Mouse (Mus musculus) erythroblast, adult 5-6 weeks (primary cell): ENCODE data around the gene Fkbp8. TPM values are rescaled to one million over a fixed set of nuclear protein-coding genes. Genes with fewer than 3 reads are reported as not detected.

ENCODE experiments used
- ATAC-seq: replicated peaks from 2 replicates; pipeline ENCODE4 v1.8.0; 2016; ENCODE audit warnings: moderate number of reproducible peaks, mild to moderate bottlenecking, moderate TSS enrichment, inconsistent platforms; ENCODE audit not compliant: poor library complexity, low FRiP score, severe bottlenecking
- total RNA-seq, 2 experiments: library from RNA; stranded (forward) in 1 of 2; stranded (reverse) in 1 of 2; fragments of 150-400 nt in 1 of 2; fragments of 200-764, 138-1000 nt in 1 of 2; gene quantifications; 2 replicates each; pipeline versions ENCODE4 v1.2.3 to v1.2.4; 2015 to 2017; ENCODE audit warnings: low replicate concordance in 2 of 2

Gene Fkbp8
- total RNA-seq, 2 experiments from 2014 or later, result 27.1 to 53.5 TPM

DNA sequence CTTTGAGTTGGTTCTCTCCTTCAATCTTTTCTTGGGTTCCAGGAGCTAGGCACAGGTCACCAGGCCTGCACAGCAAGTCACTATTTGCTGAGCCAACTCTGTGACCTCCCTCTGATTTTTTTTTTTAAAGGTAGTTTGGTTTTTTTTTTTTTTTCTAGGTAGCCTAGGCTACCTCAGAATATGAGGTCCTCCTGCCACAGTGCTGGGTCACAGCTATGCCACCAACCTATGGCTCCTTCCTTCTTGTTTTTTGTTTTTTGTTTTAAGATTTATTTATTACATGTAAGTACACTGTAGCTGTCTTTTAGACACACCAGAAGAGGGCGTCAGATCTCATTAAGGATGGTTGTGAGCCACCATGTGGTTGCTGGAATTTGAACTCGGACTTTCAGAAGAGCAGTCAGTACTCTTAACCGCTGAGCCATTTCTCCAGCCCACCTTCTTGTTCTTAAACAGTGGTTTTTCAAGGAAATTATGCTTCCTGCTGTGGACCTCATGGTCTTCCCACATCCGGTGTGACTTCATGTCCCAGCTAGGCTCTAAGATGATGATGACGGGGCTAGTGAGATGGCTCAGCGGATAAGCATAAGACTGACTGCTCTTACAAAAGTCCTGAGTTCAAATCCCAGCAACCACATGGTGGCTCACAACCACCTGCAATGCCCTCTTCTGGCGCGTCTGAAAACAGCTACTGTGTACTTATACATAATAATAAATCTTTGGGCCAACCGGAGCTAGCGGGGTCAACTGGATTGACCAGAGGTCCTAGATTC lies 22.1 kb downstream of the Fkbp8 start:
- ATAC-seq, result no peak

DNA sequence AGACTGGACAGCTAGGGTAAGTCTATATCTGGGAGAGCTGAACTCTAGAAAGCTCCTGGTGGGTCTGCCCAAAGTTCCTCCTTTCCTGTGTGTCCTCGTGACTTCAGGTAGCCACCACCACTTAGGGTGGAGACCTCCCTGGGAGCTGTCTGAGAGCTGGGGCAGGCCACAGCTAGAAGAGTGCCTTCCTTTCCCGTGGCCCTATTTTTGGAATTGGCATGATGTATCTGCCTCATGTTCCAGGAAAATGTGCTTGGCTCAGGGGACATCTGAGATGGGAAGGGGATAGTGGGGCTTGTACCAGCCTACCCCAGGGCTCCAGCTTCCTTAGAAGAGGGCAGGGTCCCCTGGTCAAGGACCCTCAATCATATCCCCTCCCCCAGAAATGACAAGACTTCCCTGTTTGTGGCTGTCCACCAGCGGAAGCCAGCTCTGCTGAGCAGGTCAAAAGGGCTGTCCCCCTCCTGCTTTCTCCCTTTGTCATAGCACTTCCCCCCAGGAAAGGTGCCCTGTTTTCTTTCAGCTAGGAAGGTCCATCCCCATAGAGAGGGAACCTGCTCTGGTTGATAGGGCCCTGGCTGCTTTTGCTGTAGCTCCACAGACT lies 24.1 kb downstream of the Fkbp8 start:
- ATAC-seq, result no peak

DNA sequence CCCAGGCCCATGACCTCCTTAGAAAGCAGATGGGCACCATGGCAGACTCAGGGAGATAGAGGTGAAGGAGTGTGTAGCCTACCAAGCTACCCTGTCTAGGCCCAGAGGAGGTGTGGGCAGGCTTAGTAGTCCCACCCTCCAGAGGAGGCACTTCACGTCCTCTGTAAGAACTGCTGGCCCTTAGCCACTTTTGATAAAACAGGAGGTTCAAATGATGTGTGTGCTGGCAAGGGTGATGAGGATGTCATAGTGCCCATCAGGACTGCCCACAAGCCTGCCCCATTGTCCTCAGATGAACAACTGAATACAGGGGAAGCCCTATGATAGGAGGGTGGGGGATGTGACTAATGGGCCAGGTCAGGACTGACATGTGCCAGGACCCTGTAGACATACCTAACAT lies 25.3 kb downstream of the Fkbp8 start:
- no peak for ATAC-seq

DNA sequence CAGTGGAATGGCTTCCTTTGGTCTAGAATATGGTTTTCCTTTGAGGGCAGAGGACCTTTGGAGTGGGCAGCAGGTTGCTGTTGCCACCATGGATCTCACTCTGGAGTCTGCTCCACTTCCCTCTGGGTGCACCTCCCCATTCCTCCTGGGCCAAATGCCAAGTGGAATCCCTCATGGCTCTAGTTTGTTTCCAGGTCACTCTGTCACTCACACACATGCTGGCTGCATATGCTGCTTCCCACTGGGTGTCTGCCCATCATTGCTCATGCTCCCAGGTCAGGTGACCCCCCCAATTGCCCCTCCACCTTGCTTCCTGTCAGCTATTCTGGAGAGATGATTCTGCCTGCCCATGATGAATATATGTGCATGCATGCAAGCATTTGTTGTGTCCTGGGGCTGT lies 26.2 kb downstream of the Fkbp8 start:
- no peak for ATAC-seq

DNA sequence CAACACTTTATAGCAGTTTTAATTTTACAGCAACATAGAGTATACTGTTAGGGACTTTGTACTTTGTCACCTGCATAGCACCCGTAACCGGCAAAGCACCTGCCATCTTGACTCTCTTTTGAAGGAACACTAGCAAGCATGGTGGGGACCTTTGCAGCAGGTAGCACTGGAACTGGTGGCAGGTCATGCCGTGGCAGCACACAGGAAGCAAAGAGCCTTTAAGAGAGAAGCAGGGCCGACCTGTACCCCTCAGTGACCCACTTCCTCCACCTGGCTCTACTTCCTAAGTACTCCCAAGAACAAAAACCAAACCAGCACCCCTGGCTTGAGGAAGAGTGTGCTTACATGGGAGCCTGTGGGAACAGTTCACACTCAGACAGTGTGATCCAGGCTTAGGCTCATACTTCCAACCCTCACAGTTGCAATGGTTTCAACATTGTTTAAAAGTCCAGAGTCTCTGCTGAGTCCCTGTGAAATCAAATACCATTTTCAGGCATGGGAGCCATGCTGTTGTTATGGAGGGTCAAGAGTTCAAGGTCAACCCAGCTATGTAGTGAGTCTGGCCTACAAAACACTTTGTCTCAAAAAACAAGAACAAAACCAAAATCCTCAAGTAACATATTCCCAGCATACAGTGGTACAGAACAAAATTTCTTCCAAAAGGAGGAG lies 27.7 kb downstream of the Fkbp8 start:
- ATAC-seq, result no peak

DNA sequence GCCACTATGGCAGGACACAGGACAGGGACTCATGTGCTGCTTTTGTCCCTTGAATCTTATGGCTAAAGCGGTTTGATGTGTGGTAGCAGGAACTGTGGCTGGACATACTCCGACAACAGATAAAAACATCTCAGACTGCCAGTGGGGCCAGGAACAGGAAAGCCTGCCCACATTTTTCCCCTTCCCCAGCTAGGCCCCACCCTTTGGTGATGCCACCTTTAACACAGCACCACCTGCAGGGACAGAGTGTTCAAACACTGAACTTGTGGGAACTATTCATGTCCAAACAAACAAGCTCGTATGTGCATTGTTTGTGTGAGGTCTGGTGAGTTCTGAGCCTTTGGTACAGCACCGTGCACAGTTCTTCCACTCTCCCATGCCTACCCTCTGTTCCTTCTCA lies 30.8 kb downstream of the Fkbp8 start:
- no peak for ATAC-seq

DNA sequence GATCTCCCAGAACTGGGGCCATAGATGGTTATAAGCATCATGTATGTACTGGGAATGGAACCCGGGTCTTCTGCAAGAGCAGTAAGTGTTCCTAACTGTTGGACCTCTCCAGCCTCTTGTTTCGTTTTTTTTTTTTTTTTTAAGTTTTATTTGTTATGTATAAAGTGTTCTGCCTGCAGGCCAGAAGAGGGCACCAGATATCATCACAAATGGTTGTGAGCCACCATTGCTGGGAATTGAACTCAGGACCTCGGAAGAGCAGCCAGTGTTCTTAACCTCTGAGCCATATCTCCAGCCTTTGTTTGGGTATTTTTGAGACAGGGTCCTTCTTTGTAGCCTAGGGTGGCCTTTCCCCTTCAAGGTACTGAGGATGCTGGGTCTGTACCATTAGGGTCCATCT lies 31.5 kb downstream of the Fkbp8 start:
- ATAC-seq, result no peak

DNA sequence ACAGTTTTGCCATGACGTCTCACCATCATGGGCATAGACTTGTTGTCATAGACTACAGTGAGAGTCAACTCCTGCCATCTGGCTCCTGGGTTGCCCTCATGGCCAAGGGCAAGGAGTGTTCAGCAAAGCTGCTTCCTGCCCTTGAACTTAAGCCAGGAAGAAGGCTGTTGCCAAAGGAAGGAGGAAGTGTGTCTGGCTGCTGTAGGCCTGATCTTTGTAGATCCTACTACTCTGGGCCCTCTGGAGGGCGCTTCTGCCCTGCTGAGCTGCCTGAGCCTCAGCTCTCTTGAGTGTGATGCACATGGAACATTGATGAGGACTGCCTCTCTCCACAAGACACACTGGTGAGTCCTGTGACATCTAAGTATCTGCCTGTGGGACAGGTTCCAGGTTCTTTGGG lies 32.6 kb downstream of the Fkbp8 start:
- ATAC-seq, result no peak

DNA sequence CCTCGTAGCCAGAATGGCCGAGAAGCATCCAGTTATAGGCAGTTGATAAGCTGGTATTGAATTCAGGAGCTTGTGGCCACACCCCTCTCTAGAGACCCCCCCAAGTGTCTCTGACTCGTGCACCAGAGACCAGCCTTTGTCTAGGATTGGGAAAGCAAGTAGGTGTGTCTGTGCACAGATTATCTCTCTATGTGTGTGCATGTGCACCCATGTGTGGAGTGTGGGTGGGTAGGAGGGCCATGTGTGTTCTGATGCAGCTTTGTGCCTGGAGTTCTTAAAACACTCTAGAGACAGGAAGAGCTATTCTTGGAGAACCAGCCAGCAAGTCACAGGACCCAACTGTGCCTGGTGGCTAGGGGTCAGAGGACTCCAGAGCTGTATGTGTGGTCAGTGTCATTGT lies 33.0 kb downstream of the Fkbp8 start:
- no peak for ATAC-seq

DNA sequence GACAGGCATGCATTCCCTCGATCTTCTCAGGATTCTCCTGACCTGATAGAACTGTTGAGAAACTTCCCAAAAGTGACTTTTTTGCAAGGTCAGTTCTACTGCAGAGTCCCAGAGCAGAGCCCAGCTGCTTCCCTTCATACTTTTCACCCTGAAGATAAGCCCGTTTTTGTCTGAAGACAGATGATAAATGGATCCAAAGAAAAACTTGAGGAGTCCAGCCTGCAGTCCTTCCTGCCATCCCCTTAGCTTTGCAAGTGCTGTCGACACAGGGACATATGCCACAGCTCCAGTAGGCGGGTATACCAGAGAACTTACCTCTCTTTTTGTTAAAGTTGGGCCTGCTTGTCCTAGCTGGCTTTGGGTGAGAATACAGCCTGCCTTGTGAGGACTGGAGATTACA lies 33.8 kb downstream of the Fkbp8 start:
- ATAC-seq, result no peak

DNA sequence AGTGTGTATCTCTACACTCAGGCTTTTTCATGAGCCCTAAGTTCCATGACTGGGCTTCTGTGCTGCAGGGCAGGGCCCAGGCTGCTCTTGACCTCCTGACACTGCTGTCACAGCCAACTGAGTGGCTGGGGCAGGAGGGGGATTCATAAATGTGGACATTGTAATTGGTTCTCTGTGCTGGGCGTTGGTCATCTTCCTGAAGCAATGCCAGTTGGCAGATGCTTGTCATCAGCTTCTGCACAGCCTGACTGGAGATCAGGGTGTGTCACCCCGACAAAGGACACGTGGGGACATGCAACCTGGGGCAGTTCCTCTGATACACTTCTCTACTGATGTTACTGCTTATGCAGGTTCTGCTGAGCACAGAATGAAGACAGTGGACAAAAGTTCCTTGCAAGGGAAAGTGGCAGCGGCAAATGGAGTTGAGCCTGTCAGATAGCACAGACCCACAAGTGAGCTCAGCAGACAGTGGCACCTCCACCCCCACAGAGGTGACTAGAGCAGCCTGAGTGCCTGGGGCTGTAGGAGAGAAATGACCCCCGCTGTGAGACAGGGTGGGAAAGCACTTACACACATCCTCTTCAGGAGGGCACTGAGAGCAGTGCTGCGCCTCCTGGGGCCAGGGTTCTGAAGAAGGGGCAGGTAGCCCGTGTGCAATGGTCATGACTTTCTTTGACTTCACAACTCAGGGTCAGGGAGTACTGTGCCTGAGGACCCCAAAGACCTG lies 34.4 kb downstream of the Fkbp8 start:
- 0 out of 2 replicates have a peak, but pooled peaks have one; percentile 25 for ATAC-seq

DNA sequence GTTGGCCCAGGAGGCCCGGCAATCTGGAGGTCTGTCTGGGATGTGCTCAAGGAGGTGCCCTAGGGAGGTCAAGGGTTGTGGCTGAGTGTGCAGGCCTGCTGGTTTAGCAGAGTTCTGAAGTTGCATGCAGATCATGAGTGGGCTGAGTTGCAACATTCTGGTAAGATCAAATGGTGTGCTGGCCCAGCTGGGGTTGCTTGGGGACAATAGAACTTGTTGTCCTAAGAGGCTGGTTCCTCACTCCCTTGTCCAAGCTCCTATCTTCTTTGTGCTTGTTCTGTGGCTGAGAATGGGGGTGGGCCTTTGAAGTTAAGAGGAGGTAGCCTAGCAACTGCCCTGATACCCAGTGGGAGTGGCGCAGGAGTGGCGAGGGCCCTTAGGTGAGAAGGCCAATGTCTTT lies 35.3 kb downstream of the Fkbp8 start:
- ATAC-seq, result no peak

DNA sequence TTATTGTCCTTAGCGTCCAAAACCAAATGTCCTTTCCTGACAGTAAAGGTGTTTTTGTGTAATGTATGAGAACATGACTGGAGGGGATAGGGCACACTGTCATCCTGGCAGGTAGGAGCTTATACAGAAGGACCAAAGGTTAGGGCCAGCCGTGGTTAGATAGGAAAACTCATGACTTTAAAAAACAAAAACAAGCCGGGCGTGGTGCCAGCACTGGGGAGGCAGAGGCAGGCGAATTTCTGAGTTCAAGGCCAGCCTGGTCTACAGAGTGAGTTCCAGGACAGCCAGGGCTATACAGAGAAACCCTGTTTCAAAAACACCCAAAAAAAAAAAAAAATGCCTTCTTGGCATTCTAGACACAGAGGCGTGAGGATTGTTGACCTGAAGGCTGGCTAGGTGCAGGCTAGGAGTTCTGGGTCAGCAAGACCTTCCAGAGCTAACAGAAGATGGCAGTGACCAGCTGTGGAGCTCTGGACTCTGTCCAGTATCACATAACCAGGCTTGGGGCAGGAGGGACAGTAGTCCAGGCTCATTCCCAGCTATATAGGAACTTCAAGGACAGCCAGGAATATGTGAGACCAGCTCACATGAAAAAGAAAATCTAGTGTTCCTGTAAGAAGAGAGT lies 36.4 kb downstream of the Fkbp8 start:
- ATAC-seq, result no peak

DNA sequence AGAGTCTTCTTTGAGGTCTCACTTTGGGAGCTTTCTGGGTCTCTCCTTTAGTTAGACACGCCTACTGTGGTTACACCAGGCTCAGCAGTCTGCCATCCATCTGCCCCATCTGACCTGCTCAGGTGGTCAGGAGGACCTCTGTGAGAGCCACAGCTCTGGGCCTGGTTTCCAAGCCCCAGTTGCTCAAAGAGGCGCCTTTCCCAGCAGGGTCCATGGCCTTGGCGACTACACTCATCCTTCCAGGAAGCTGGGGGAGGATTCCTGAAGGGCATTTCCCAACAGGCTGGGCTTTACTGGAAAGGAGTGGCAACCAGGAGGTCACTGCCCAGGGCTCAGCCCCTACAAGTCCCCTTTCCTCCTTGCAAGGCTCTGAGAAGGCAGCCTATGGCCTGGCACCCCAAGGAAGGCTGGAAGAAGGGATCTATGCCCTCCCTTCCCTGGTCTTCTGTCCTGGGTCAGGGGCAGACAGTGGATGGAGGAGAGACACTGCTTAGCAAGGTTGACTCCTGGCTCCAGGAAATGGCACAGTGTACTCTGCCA lies 37.2 kb downstream of the Fkbp8 start:
- ATAC-seq, result no peak

DNA sequence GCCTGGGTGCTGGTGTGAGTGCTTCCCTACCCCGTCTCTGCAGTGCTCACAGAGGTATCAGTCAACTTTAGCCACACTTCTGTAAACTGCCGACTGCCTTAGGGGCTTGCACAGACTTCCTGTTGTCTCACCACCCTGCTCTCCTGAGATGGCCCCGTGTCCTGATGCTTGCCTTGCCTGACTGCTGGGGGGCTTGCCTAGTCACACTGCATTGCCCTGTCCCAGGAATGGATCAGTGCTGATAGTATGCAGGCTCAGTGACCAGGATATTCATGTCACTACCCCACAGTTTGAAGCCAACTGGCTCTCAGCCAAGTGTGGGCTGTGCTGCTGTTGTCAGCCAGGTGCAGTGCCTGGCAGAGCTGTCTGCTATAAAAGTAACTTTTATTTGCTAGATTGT lies 38.0 kb downstream of the Fkbp8 start:
- peak; percentile 65 for ATAC-seq

DNA sequence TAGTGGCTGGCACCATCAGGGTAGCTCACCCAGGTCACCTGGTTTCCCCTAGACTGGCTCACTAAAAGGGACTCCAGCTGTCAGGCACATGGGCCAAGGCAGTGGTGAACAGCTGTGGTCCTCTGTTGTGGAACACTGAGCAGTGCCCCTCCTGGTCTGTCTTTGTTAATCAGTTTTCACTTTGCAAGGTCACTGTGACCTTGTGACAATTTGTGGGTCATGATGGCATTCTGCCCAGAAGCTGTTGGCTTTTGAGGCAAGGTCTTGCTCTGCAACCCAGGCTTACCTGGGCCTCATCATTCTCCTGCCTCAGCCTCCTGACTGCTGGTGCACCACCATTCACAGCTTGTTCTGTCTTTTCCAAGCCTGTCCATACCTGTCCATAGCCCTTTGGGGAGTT lies 42.8 kb downstream of the Fkbp8 start:
- ATAC-seq, result no peak

DNA sequence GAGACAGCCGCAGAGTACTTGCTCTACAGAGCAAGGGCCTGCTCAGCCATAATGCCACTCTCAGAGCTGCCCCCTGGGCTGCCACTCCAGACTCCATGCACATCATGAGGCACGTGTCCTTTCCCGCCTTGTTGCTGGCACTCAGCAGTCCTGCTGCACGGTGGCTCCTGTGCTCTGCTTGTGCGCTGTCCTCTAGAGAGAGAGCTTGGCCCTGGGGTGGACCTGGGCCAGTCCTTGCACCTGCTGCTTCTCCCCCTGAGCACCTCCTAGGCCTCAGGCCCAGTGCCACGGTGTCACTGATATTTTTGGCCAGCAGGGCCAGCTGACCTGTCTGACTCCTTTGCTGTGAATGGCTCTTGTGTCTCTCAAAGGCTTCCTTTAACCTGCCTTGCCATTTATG lies 43.5 kb downstream of the Fkbp8 start:
- no peak for ATAC-seq

DNA sequence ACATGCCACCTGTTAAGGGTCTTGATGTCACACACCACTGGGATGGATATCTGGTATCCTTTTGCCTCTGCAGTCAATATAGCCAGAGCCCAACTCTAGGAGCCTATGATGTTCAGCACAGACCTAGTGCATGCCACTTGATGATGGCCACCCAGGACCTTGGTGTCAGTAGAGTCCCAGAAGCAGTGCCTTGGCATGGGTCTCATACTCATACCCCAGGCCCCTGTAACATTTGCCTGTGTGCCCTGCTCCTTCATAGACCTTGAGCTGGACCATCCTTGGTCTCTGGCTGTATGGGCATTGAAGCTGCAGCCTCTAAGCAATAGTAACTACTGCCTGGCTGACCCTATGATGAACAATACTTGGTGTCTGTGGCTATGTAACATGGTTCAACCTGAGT lies 46.8 kb downstream of the Fkbp8 start:
- no peak for ATAC-seq

DNA sequence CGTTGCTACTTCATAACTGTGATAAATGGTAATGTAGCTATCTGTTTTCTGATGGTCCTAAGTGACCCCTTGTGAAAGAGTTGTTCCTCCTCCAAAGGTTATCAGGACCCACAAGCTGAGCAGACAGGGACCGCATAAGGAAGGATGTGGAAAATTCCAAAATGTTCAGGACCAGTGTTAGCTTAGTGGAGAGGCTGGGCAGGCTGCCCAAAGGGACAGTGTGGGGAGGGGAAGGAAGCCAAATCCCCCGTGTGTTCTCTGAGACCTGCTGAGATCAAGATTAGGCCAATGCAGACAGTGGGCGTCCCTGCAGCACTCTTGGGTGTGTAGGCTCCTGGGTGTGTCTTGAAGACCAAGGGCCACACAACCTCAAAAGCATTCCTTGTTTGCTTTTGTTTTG lies 47.4 kb downstream of the Fkbp8 start:
- no peak for ATAC-seq

DNA sequence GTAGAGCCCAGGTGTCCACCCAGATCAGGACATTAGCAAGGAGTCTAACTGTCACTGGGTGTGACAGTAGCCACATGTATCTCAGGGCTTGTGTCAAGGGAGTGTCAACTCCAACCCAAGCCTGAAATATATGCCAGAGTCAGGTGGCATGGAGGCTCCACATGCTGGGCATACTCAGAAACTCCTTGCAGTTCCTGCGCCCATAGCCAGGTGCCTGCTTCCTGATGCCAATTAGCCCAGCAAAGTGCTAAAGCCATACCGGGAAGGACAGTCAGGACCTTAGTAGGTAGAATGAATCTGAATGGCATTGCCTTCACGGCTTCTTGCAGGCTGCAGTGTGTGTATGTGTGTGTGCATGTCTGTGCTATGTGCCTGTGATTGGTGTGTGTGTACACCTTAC lies 49.7 kb downstream of the Fkbp8 start:
- no peak for ATAC-seq
